Mouse (Mus musculus): ENCODE results near the gene Nxn. TPM values are rescaled to one million over a fixed set of nuclear protein-coding genes. Genes with fewer than 3 reads are reported as not detected.

Gene Nxn
- polyA plus RNA-seq, 1 experiment from 2014 or later: 20.1 TPM

DNA sequence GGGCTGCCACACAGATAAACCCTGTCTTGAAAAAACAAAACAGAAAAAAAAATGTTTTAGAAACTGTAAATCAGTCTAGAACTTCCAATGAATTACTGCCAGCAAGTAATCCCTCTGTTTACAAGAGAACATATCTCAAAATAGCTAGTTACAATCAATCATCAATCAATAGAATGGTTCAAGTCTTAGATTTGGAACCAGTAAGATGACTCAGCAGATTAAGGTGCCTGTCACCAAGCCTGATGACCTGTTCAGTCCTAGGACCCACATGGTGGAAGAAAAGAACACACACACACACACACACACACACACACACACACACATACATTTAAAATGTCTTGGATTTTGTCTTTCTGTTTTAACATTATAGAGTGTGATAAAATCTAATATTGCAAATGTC lies 62.7 kb downstream of the Nxn start:
- H3K9me3 ChIP-seq (ENCODE audit: control insufficient read depth, low read length): no peaks in the 10 kb centered on the region
- H3K27ac ChIP-seq (ENCODE audit: low read length): no peak overlapping the region
- no peak overlapping the region for H3K4me3 ChIP-seq (ENCODE audit: low read length)
- no peak for ATAC-seq
- no peaks in the 10 kb centered on the region for H3K27me3 ChIP-seq (replicated peaks; ENCODE audit: control insufficient read depth, insufficient read depth, low read length)
- no peak overlapping the region for H3K9ac ChIP-seq (ENCODE audit: low read depth, low read length)
- no peaks in the 10 kb centered on the region for H3K36me3 ChIP-seq (ENCODE audit: control insufficient read depth, insufficient read depth, low read length)
- peaks cover 15% of the 10 kb centered on the region for H3K4me1 ChIP-seq (ENCODE audit: control insufficient read depth, insufficient read depth, low read length)
- H3K4me2 ChIP-seq (ENCODE audit: low read depth, low read length): no peak overlapping the region

DNA sequence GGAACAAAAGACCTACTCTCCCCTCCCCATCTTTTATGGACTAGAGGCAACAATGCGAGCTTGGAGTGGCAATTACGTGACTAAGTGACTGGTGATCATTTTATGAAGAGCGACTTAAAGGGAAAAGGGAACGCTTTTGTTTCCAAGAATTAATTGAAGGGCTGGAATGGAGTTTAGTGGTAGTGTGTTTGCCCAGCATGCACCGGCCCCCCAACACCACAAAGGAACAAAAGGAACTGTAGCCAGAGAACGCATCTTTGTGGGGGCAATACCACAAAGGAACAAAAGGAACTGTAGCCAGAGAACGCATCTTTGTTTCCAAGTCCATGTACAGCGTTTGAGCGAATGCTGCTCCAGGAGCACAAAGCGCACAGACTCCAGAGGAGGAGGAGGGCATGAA lies 64.0 kb downstream of the Nxn start:
- Histone ChIP-seq H3K4me3 (ENCODE audit: low read length) (no peak overlapping the region), H3K9ac (ENCODE audit: low read depth, low read length) (no peak overlapping the region), H3K27me3 (replicated peaks; ENCODE audit: control insufficient read depth, insufficient read depth, low read length) (no peaks in the 10 kb centered on the region), H3K27ac (ENCODE audit: low read length) (no peak overlapping the region), H3K4me2 (ENCODE audit: low read depth, low read length) (no peak overlapping the region), H3K4me1 (ENCODE audit: control insufficient read depth, insufficient read depth, low read length) (peaks cover 15% of the 10 kb centered on the region), H3K36me3 (ENCODE audit: control insufficient read depth, insufficient read depth, low read length) (no peaks in the 10 kb centered on the region), H3K9me3 (ENCODE audit: control insufficient read depth, low read length) (no peaks in the 10 kb centered on the region)
- 80% methylated on average over 10 of the region's 10 CpGs for WGBS
- no peak for ATAC-seq

DNA sequence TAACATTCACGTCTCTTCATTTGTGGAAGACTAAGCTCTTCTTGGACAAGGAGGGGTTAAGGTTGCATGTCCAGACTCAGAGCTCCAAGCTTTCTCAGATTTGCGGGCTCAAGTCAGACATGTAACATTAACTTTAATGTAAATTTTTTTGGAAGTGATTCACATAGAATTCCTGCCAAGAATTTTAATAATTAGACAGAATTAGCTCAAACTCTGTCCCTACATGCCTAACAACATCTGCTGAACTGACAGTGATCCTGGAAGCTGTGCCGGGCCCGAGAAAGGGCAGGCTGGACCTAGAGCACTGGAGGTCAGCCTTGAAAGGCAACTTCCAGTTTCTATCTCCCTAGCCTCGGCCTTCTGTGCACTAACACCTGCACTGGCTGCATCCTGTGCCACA lies 66.7 kb downstream of the Nxn start:
- 0 out of 2 replicates have a peak overlapping the region, but pooled peaks have one; percentile 2 for H3K27ac ChIP-seq (ENCODE audit: low read length)
- H3K4me2 ChIP-seq (ENCODE audit: low read depth, low read length): no peak overlapping the region
- peaks cover 16% of the 10 kb centered on the region for H3K4me1 ChIP-seq (ENCODE audit: control insufficient read depth, insufficient read depth, low read length)
- no peak for ATAC-seq
- H3K27me3 ChIP-seq (replicated peaks; ENCODE audit: control insufficient read depth, insufficient read depth, low read length): no peaks in the 10 kb centered on the region
- no peak overlapping the region for H3K9ac ChIP-seq (ENCODE audit: low read depth, low read length)
- WGBS: 46% methylated on average over 5 of the region's 5 CpGs
- H3K36me3 ChIP-seq (ENCODE audit: control insufficient read depth, insufficient read depth, low read length): no peaks in the 10 kb centered on the region
- H3K4me3 ChIP-seq (ENCODE audit: low read length): no peak overlapping the region
- no peaks in the 10 kb centered on the region for H3K9me3 ChIP-seq (ENCODE audit: control insufficient read depth, low read length)

DNA sequence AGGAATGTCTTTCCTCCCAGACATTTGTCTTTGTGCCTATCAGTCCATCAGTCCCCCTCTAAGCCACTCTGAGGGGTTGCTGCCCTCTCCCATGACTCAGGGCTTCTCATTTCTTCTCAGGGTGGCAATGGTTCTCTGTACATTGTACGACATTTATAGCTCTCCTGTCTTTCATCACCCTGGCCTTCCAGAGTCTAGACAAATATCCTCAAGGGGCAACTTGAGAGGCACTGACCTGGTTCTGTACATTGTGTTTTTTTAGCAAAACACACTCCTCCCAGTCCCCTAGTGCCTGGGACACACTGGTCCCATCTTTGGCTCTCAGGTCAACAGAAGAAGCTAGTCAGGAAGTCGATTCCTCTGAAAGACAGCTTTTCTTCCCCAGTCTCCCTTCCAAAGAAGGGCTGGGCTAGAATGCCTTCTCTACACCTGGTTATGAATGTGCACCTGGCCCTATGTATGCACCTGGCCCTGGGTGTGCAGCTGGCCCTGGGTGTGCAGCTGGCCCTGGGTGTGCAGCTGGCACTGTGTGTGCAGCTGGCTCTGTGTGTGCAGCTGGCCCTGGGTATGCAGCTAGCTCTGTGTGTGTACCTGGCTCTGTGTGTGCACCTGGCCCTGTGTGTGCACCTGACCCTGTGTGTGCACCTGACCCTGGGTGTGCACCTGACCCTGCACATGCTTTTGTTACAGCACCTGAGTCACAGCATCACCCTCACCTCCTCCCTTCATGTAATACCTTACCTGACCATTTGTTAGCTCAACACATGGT lies 70.2 kb downstream of the Nxn start:
- Histone ChIP-seq H3K4me1 (ENCODE audit: control insufficient read depth, insufficient read depth, low read length) (peaks cover 33% of the 10 kb centered on the region), H3K9me3 (ENCODE audit: control insufficient read depth, low read length) (no peaks in the 10 kb centered on the region), H3K27ac (ENCODE audit: low read length) (no peak overlapping the region), H3K27me3 (replicated peaks; ENCODE audit: control insufficient read depth, insufficient read depth, low read length) (no peaks in the 10 kb centered on the region), H3K4me2 (ENCODE audit: low read depth, low read length) (no peak overlapping the region), H3K4me3 (ENCODE audit: low read length) (no peak overlapping the region), H3K36me3 (ENCODE audit: control insufficient read depth, insufficient read depth, low read length) (no peaks in the 10 kb centered on the region), H3K9ac (ENCODE audit: low read depth, low read length) (0 out of 2 replicates have a peak overlapping the region, but pooled peaks have one; percentile 5)
- no peak for ATAC-seq
- 57% methylated on average over 2 of the region's 2 CpGs for WGBS

DNA sequence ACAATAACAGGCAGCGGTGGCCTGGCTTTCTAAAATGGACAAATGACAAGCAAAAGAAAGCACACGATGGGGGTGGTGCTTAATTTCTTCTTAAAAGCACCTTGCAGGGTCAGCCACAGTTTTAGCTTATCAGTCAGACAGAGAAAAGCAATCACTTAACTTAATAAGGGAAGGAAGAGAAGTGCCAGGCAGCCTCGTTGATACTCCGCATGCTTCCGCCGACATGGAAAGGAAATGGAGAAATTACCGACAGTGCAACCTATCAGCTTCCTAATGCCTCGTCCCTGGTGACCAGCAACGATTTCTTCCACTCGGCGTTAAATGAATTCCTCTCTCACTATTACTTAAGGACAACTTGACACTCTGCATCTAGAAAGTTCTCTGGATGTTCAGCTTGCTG lies 70.9 kb downstream of the Nxn start:
- Histone ChIP-seq H3K4me3 (ENCODE audit: low read length) (no peak overlapping the region), H3K9ac (ENCODE audit: low read depth, low read length) (0 out of 2 replicates have a peak overlapping the region, but pooled peaks have one; percentile 5), H3K27ac (ENCODE audit: low read length) (no peak overlapping the region), H3K4me1 (ENCODE audit: control insufficient read depth, insufficient read depth, low read length) (peaks cover 33% of the 10 kb centered on the region), H3K4me2 (ENCODE audit: low read depth, low read length) (no peak overlapping the region), H3K27me3 (replicated peaks; ENCODE audit: control insufficient read depth, insufficient read depth, low read length) (no peaks in the 10 kb centered on the region), H3K9me3 (ENCODE audit: control insufficient read depth, low read length) (no peaks in the 10 kb centered on the region), H3K36me3 (ENCODE audit: control insufficient read depth, insufficient read depth, low read length) (no peaks in the 10 kb centered on the region)
- 41% methylated on average over 11 of the region's 11 CpGs for WGBS
- no peak for ATAC-seq

DNA sequence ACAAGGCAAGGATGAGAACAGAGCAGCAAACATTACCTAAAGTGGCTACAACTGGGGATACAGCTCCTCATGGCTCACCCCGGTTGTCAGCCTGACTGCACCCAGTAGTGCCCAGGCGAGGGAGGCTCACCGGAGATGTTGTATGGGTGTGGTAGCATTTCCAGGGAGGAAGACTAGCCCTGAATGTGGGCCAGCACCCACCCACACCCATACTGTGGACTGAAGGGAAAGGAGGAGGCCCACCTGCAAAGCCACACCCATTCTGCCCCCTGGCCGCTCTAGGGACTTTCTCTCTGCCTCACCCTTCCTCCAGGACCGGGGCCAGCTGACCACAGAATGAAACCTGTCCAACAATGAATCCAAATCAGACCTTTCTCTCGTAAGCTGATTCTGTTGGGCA lies 72.3 kb downstream of the Nxn start:
- no peaks in the 10 kb centered on the region for H3K27me3 ChIP-seq (replicated peaks; ENCODE audit: control insufficient read depth, insufficient read depth, low read length)
- H3K4me3 ChIP-seq (ENCODE audit: low read length): no peak overlapping the region
- no peaks in the 10 kb centered on the region for H3K9me3 ChIP-seq (ENCODE audit: control insufficient read depth, low read length)
- H3K9ac ChIP-seq (ENCODE audit: low read depth, low read length): no peak overlapping the region
- no peaks in the 10 kb centered on the region for H3K36me3 ChIP-seq (ENCODE audit: control insufficient read depth, insufficient read depth, low read length)
- H3K27ac ChIP-seq (ENCODE audit: low read length): 0 out of 2 replicates have a peak overlapping the region, but pooled peaks have one; percentile 6
- ATAC-seq: peak; percentile 39; the same call in 1 of the 2 replicates
- peak overlapping the region; percentile 30; the same call in 1 of the 2 replicates for H3K4me2 ChIP-seq (ENCODE audit: low read depth, low read length)
- peaks cover 42% of the 10 kb centered on the region for H3K4me1 ChIP-seq (ENCODE audit: control insufficient read depth, insufficient read depth, low read length)
- 46% methylated on average over 6 of the region's 6 CpGs for WGBS

DNA sequence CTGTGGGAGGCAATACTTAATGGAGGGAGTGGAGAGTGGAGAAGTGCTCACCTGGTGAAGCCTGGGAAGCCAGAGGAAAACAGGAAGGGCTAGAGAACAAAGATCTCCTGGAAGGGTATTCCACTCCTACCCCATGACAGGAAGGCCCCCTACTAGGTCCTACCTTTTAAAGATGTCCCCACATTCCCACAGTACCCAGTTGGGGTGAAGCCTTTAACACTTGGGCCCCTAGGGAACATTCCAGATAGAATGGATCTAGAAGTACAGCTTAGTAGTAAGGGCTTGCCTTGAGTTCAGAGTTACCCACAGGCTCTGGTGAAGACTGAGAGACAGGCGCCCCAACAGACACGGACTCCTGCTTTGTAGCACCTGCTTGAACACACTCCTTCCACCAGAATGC lies 72.9 kb downstream of the Nxn start:
- Histone ChIP-seq H3K4me3 (ENCODE audit: low read length) (no peak overlapping the region), H3K4me1 (ENCODE audit: control insufficient read depth, insufficient read depth, low read length) (peaks cover 42% of the 10 kb centered on the region), H3K9ac (ENCODE audit: low read depth, low read length) (no peak overlapping the region), H3K27ac (ENCODE audit: low read length) (no peak overlapping the region), H3K4me2 (ENCODE audit: low read depth, low read length) (no peak overlapping the region), H3K36me3 (ENCODE audit: control insufficient read depth, insufficient read depth, low read length) (no peaks in the 10 kb centered on the region), H3K9me3 (ENCODE audit: control insufficient read depth, low read length) (no peaks in the 10 kb centered on the region), H3K27me3 (replicated peaks; ENCODE audit: control insufficient read depth, insufficient read depth, low read length) (no peaks in the 10 kb centered on the region)
- no peak for ATAC-seq
- WGBS: 84% methylated on average over 2 of the region's 2 CpGs

DNA sequence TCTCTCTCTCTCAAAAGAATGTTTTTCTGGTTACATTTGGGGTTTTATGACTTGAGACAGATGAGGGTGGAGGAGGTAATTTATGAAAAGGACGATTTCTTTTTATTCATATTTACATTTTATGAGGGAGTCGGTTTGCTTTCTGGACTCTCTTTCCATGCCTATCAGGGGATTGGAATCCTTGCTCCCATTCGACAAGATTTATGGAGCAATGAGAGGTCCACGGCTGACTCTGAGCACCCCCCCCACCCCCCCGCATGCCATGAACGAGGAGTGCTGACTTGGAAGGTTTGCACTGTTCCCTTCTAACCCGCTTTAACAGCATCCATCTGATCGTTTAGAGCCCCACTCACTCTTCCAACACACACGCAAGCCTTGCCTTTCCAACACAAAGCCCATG lies 74.1 kb downstream of the Nxn start:
- no peak overlapping the region for H3K27ac ChIP-seq (ENCODE audit: low read length)

DNA sequence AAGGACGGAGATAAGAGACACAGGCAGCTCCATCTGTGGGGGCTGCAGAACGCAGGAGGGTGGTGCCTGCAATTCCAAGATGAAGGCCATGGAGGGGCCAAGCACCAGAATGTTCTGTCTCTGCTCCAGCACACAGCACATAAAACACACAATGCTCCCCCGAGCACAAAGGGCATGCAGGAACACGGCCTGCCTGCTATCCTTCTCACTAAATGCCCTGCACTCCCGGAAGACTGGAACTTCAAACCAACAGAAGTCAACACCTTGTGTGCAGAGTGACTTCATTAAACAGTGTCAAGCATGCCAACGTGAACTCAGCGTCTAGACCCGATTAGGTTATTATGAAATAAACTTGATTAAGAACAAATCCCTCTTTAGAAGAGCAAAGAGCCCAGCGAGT lies 74.7 kb downstream of the Nxn start:
- Histone ChIP-seq H3K4me3 (ENCODE audit: low read length) (no peak overlapping the region), H3K4me2 (ENCODE audit: low read depth, low read length) (no peak overlapping the region), H3K4me1 (ENCODE audit: control insufficient read depth, insufficient read depth, low read length) (peaks cover 44% of the 10 kb centered on the region), H3K27me3 (replicated peaks; ENCODE audit: control insufficient read depth, insufficient read depth, low read length) (no peaks in the 10 kb centered on the region), H3K9me3 (ENCODE audit: control insufficient read depth, low read length) (no peaks in the 10 kb centered on the region), H3K9ac (ENCODE audit: low read depth, low read length) (peak overlapping the region; percentile 15; the same call in 1 of the 2 replicates), H3K27ac (ENCODE audit: low read length) (peak overlapping the region; percentile 49; the same call in 1 of the 2 replicates), H3K36me3 (ENCODE audit: control insufficient read depth, insufficient read depth, low read length) (no peaks in the 10 kb centered on the region)
- no peak for ATAC-seq
- 44% methylated on average over 9 of the region's 9 CpGs for WGBS

More for the DNA sequence above, 74.1 kb downstream of the Nxn start:
- H3K4me3 ChIP-seq (ENCODE audit: low read length): no peak overlapping the region
- H3K9me3 ChIP-seq (ENCODE audit: control insufficient read depth, low read length): no peaks in the 10 kb centered on the region
- H3K4me2 ChIP-seq (ENCODE audit: low read depth, low read length): no peak overlapping the region
- H3K9ac ChIP-seq (ENCODE audit: low read depth, low read length): no peak overlapping the region
- no peaks in the 10 kb centered on the region for H3K27me3 ChIP-seq (replicated peaks; ENCODE audit: control insufficient read depth, insufficient read depth, low read length)
- WGBS: 34% methylated on average over 9 of the region's 9 CpGs
- ATAC-seq: no peak
- H3K4me1 ChIP-seq (ENCODE audit: control insufficient read depth, insufficient read depth, low read length): peaks cover 44% of the 10 kb centered on the region
- no peaks in the 10 kb centered on the region for H3K36me3 ChIP-seq (ENCODE audit: control insufficient read depth, insufficient read depth, low read length)
